Mouse (Mus musculus): Measurements from ENCODE around the gene Sh2d6. TPM values are rescaled to one million over a fixed set of nuclear protein-coding genes. Genes with fewer than 3 reads are reported as not detected.

Gene Sh2d6
- 0.37 TPM in 2 replicates for polyA plus RNA-seq (2015; fragmentation: Nextera tagmentation; extraction: Ambion mirVana)

GRCm38 (mm10) chr6:72521607-72522006 lies at the start of gene Sh2d6:
Gene Sh2d6 (minus strand): TSS chr6:72521707.

GRCm38 (mm10) chr6:72544283-72544987 lies 22.9 kb upstream of the Sh2d6 start, which contains the start of gene Capg:
Gene Capg (plus strand): TSS chr6:72544391.

Other genes with a start within 250 kb of the Sh2d6 start
- gene Sftpb, start 217.1 kb downstream of the Sh2d6 start, polyA plus RNA-seq (2015; fragmentation: Nextera tagmentation; extraction: Ambion mirVana): not detected in 2 replicates
- 18.8 and 21.3 TPM in 2 replicates for gene Usp39, start 176.5 kb downstream of the Sh2d6 start, polyA plus RNA-seq (2015; fragmentation: Nextera tagmentation; extraction: Ambion mirVana)
- gene 0610030E20Rik, start 174.4 kb downstream of the Sh2d6 start, polyA plus RNA-seq (2015; fragmentation: Nextera tagmentation; extraction: Ambion mirVana): 16.3 and 18.0 TPM in 2 replicates
- 9.7 and 11.4 TPM in 2 replicates for gene Tmem150a, start 166.3 kb downstream of the Sh2d6 start, polyA plus RNA-seq (2015; fragmentation: Nextera tagmentation; extraction: Ambion mirVana)
- gene Rnf181, start 154.8 kb downstream of the Sh2d6 start, polyA plus RNA-seq (2015; fragmentation: Nextera tagmentation; extraction: Ambion mirVana): 93.4 and 95.6 TPM in 2 replicates
- 36.2 and 36.3 TPM in 2 replicates for gene Vamp5, start 141.2 kb downstream of the Sh2d6 start, polyA plus RNA-seq (2015; fragmentation: Nextera tagmentation; extraction: Ambion mirVana)
- gene Vamp8, start 131.0 kb downstream of the Sh2d6 start, polyA plus RNA-seq (2015; fragmentation: Nextera tagmentation; extraction: Ambion mirVana): 185 and 223 TPM in 2 replicates
- 17.0 and 22.0 TPM in 2 replicates for gene Ggcx, start 107.4 kb downstream of the Sh2d6 start, polyA plus RNA-seq (2015; fragmentation: Nextera tagmentation; extraction: Ambion mirVana)
- gene Mat2a, start 82.1 kb downstream of the Sh2d6 start, polyA plus RNA-seq (2015; fragmentation: Nextera tagmentation; extraction: Ambion mirVana): 183 and 218 TPM in 2 replicates
- 172 and 260 TPM in 2 replicates for gene Capg, start 22.7 kb upstream of the Sh2d6 start, polyA plus RNA-seq (2015; fragmentation: Nextera tagmentation; extraction: Ambion mirVana)
- 8.4 TPM in 2 replicates for gene Elmod3, start 76.7 kb upstream of the Sh2d6 start, polyA plus RNA-seq (2015; fragmentation: Nextera tagmentation; extraction: Ambion mirVana)
- gene Retsat, start 76.8 kb upstream of the Sh2d6 start, polyA plus RNA-seq (2015; fragmentation: Nextera tagmentation; extraction: Ambion mirVana): 16.5 and 19.6 TPM in 2 replicates
- gene Tgoln1, start 95.3 kb upstream of the Sh2d6 start, polyA plus RNA-seq (2015; fragmentation: Nextera tagmentation; extraction: Ambion mirVana): 27.6 and 30.1 TPM in 2 replicates